Mouse (Mus musculus) testis, postnatal 10 days (tissue): ENCODE results near the gene Trpc4ap.
"Not testable (repeated sequence)": the region's sequence is repeated elsewhere in the genome, so short reads cannot be mapped to it uniquely, and the experiment has no call there.

Source experiments
- DNase-seq: peaks from one replicate; pipeline ENCODE4 v3.0.0; 2021; ENCODE audit warnings: low spot score

Trpc4ap gene

GRCm38 (mm10) chr2:155611834-155612550, 80.2 kb downstream of the Trpc4ap start:
- no peak for DNase-seq

GRCm38 (mm10) chr2:155610978-155611377, 81.2 kb downstream of the Trpc4ap start, which contains the start of gene Myh7b:
Myh7b (plus strand) TSS chr2:155611212.
- DNase-seq: no peak

GRCm38 (mm10) chr2:155606360-155606759, 85.8 kb downstream of the Trpc4ap start:
- DNase-seq: no peak

GRCm38 (mm10) chr2:155605236-155605589, 87.0 kb downstream of the Trpc4ap start:
- not testable (repeated sequence) for DNase-seq

- DNase-seq: no peak
Observed at GRCm38 (mm10) chr2:155604560-155605235, 87.5 kb downstream of the Trpc4ap start.

GRCm38 (mm10) chr2:155603707-155604106, 88.5 kb downstream of the Trpc4ap start:
- no peak for DNase-seq

GRCm38 (mm10) chr2:155595516-155595915, 96.7 kb downstream of the Trpc4ap start:
- no peak for DNase-seq

GRCm38 (mm10) chr2:155592854-155593283, 99.3 kb downstream of the Trpc4ap start:
- DNase-seq: no peak

- DNase-seq: peak; percentile 100
Observed at GRCm38 (mm10) chr2:155592137-155592853, 99.9 kb downstream of the Trpc4ap start, which contains the start of gene Gss. Gss (minus strand) TSS chr2:155592810.

- no peak for DNase-seq
Observed at GRCm38 (mm10) chr2:155591676-155592075, 100.5 kb downstream of the Trpc4ap start.

GRCm38 (mm10) chr2:155590876-155591275, 101.3 kb downstream of the Trpc4ap start:
- no peak for DNase-seq

- no peak for DNase-seq
Observed at GRCm38 (mm10) chr2:155589521-155589920, 102.7 kb downstream of the Trpc4ap start.

- no peak for DNase-seq
Observed at GRCm38 (mm10) chr2:155588136-155588535, 104.0 kb downstream of the Trpc4ap start.

GRCm38 (mm10) chr2:155585486-155585885, 106.7 kb downstream of the Trpc4ap start:
- DNase-seq: no peak

GRCm38 (mm10) chr2:155585082-155585481, 107.1 kb downstream of the Trpc4ap start:
- no peak for DNase-seq
